Mouse (Mus musculus) hindbrain, embryonic 11.5 days (tissue): Measurements from ENCODE around the gene Gm10228. TPM values are rescaled to one million over a fixed set of nuclear protein-coding genes. Genes with fewer than 3 reads are reported as not detected.

Experiments used
- polyA plus RNA-seq: library from polyadenylated mRNA; unstranded; fragments of >200 nt; fragmentation: Nextera tagmentation; extraction: Ambion mirVana; gene quantifications from 2 replicates; pipeline ENCODE4 v1.2.1, GENCODE M21; 2014

Gene Gm10228
- polyA plus RNA-seq, 1 experiment from 2014 or later = not detected

Other genes with a start within 250 kb of the Gm10228 start
- gene Gm20741, start 229.3 kb downstream of the Gm10228 start, polyA plus RNA-seq = not detected in 2 replicates
- gene Krtap15, start 221.3 kb downstream of the Gm10228 start, polyA plus RNA-seq = not detected in 2 replicates
- gene Krtap14, start 215.3 kb downstream of the Gm10228 start, polyA plus RNA-seq = not detected in 2 replicates
- not detected in 2 replicates for gene Krtap19-1, start 172.1 kb downstream of the Gm10228 start, polyA plus RNA-seq
- gene Krtap19-2, start 167.2 kb downstream of the Gm10228 start, polyA plus RNA-seq = not detected in 2 replicates
- not detected in 2 replicates for gene Krtap19-3, start 163.4 kb downstream of the Gm10228 start, polyA plus RNA-seq
- not detected in 2 replicates for gene Krtap19-4, start 156.4 kb downstream of the Gm10228 start, polyA plus RNA-seq
- not detected in 2 replicates for gene Krtap19-5, start 145.0 kb downstream of the Gm10228 start, polyA plus RNA-seq
- not detected in 2 replicates for gene Krtap19-9b, start 109.2 kb downstream of the Gm10228 start, polyA plus RNA-seq
- not detected in 2 replicates for gene Krtap16-3, start 78.6 kb downstream of the Gm10228 start, polyA plus RNA-seq
- not detected in 2 replicates for gene Krtap22-2, start 30.7 kb downstream of the Gm10228 start, polyA plus RNA-seq
- not detected in 2 replicates for gene Gm10229, start 26.2 kb downstream of the Gm10228 start, polyA plus RNA-seq
- gene Krtap6-1, start 9.8 kb downstream of the Gm10228 start, polyA plus RNA-seq = not detected in 2 replicates
- not detected in 2 replicates for gene Krtap6-5, start 6.4 kb upstream of the Gm10228 start, polyA plus RNA-seq
- not detected in 2 replicates for gene 1110025L11Rik, start 22.5 kb upstream of the Gm10228 start, polyA plus RNA-seq
- not detected in 2 replicates for gene Krtap6-3, start 42.5 kb upstream of the Gm10228 start, polyA plus RNA-seq
- gene Gm6358, start 99.4 kb upstream of the Gm10228 start, polyA plus RNA-seq = not detected in 2 replicates
- gene Gm10061, start 109.6 kb upstream of the Gm10228 start, polyA plus RNA-seq = not detected in 2 replicates
- gene Gm9789, start 116.5 kb upstream of the Gm10228 start, polyA plus RNA-seq = not detected in 2 replicates
- not detected in 2 replicates for gene Gm7735, start 128.0 kb upstream of the Gm10228 start, polyA plus RNA-seq
- not detected in 2 replicates for gene 1110057P08Rik, start 133.3 kb upstream of the Gm10228 start, polyA plus RNA-seq
- not detected in 2 replicates for gene Krtap20-2, start 164.4 kb upstream of the Gm10228 start, polyA plus RNA-seq